Mouse (Mus musculus): ENCODE data around the gene Nxph4. TPM values are rescaled to one million over a fixed set of nuclear protein-coding genes. Genes with fewer than 3 reads are reported as not detected.

Gene Nxph4
- polyA plus RNA-seq, 1 experiment from 2014 or later = 0.13 TPM

- peak; percentile 59 for ATAC-seq (ENCODE audit: low read depth)
- under 1% methylated on average over 21 of the region's 21 CpGs for WGBS (ENCODE audit: insufficient replicate concordance)
- Histone ChIP-seq H3K9me3 (replicated peaks) (no peaks in the 10 kb centered on the region), H3K36me3 (peaks cover 38% of the 10 kb centered on the region), H3K9ac (peak within 1 kb of the TSS; percentile 84), H3K4me1 (replicated peaks) (peaks cover 48% of the 10 kb centered on the region), H3K4me2 (peak within 1 kb of the TSS; percentile 87), H3K27me3 (peaks cover 54% of the 10 kb centered on the region), H3K4me3 (replicated peaks) (peak within 1 kb of the TSS; percentile 72), H3K27ac (peak within 1 kb of the TSS; percentile 86)
- peak; percentile 82 for DNase-seq
These were observed 12.2 kb downstream of the Nxph4 start, which contains the start of gene Shmt2 for GRCm38 (mm10) chr10:127522088-127522581. Gene Shmt2, minus strand, starts transcription at chr10:127522444.

GRCm38 (mm10) chr10:127521611-127522080 lies 12.7 kb downstream of the Nxph4 start:
- H3K36me3 ChIP-seq = peaks cover 42% of the 10 kb centered on the region
- peak overlapping the region; percentile 86 for H3K27ac ChIP-seq
- H3K9ac ChIP-seq = peak overlapping the region; percentile 84
- peak overlapping the region; percentile 72 for H3K4me3 ChIP-seq (replicated peaks)
- 1% methylated on average over 12 of the region's 12 CpGs for WGBS (ENCODE audit: insufficient replicate concordance)
- H3K4me2 ChIP-seq = peak overlapping the region; percentile 87
- peaks cover 51% of the 10 kb centered on the region for H3K4me1 ChIP-seq (replicated peaks)
- peak; percentile 72 for ATAC-seq (ENCODE audit: low read depth)
- H3K9me3 ChIP-seq (replicated peaks) = no peaks in the 10 kb centered on the region
- H3K27me3 ChIP-seq = peaks cover 53% of the 10 kb centered on the region
- peak; percentile 50 for DNase-seq

GRCm38 (mm10) chr10:127520714-127521357 lies 13.5 kb downstream of the Nxph4 start:
- Histone ChIP-seq H3K4me3 (replicated peaks) (peak overlapping the region; percentile 72), H3K4me2 (peak overlapping the region; percentile 87), H3K27ac (peak overlapping the region; percentile 86), H3K27me3 (peaks cover 52% of the 10 kb centered on the region), H3K4me1 (replicated peaks) (peaks cover 53% of the 10 kb centered on the region), H3K36me3 (peaks cover 42% of the 10 kb centered on the region), H3K9me3 (replicated peaks) (no peaks in the 10 kb centered on the region), H3K9ac (peak overlapping the region; percentile 84)
- DNase-seq (no peak), ATAC-seq (ENCODE audit: low read depth) (peak; percentile 5; the same call in 1 of the 2 replicates)
- 68% methylated on average over 20 of the region's 20 CpGs for WGBS (ENCODE audit: insufficient replicate concordance)

GRCm38 (mm10) chr10:127519903-127520713 lies 14.3 kb downstream of the Nxph4 start:
- peak overlapping the region; percentile 84 for H3K9ac ChIP-seq
- peaks cover 52% of the 10 kb centered on the region for H3K27me3 ChIP-seq
- ATAC-seq (ENCODE audit: low read depth) = no peak
- H3K4me2 ChIP-seq = peak overlapping the region; percentile 87
- peak overlapping the region; percentile 72 for H3K4me3 ChIP-seq (replicated peaks)
- H3K36me3 ChIP-seq = peaks cover 42% of the 10 kb centered on the region
- 88% methylated on average over 37 of the region's 37 CpGs for WGBS (ENCODE audit: insufficient replicate concordance)
- peaks cover 60% of the 10 kb centered on the region for H3K4me1 ChIP-seq (replicated peaks)
- no peak for DNase-seq
- no peaks in the 10 kb centered on the region for H3K9me3 ChIP-seq (replicated peaks)
- peak overlapping the region; percentile 86; the same call in 1 of the 2 replicates for H3K27ac ChIP-seq

GRCm38 (mm10) chr10:127519041-127519701 lies 15.2 kb downstream of the Nxph4 start:
- peaks cover 52% of the 10 kb centered on the region for H3K27me3 ChIP-seq

GRCm38 (mm10) chr10:127517941-127518340 lies 16.4 kb downstream of the Nxph4 start:
- Histone ChIP-seq H3K4me3 (replicated peaks) (no peak overlapping the region), H3K27me3 (peaks cover 53% of the 10 kb centered on the region), H3K27ac (no peak overlapping the region), H3K9me3 (replicated peaks) (no peaks in the 10 kb centered on the region), H3K4me1 (replicated peaks) (peaks cover 81% of the 10 kb centered on the region), H3K36me3 (peaks cover 42% of the 10 kb centered on the region), H3K9ac (no peak overlapping the region), H3K4me2 (no peak overlapping the region)
- ATAC-seq (ENCODE audit: low read depth) (no peak), DNase-seq (no peak)
- WGBS (ENCODE audit: insufficient replicate concordance) = 85% methylated on average over 22 of the region's 22 CpGs

More at GRCm38 (mm10) chr10:127519041-127519701, 15.2 kb downstream of the Nxph4 start:
- H3K36me3 ChIP-seq = peaks cover 42% of the 10 kb centered on the region
- no peak overlapping the region for H3K4me2 ChIP-seq
- DNase-seq (no peak), ATAC-seq (ENCODE audit: low read depth) (no peak)
- no peak overlapping the region for H3K9ac ChIP-seq
- 88% methylated on average over 26 of the region's 26 CpGs for WGBS (ENCODE audit: insufficient replicate concordance)
- H3K27ac ChIP-seq = no peak overlapping the region
- no peaks in the 10 kb centered on the region for H3K9me3 ChIP-seq (replicated peaks)
- peaks cover 69% of the 10 kb centered on the region for H3K4me1 ChIP-seq (replicated peaks)
- H3K4me3 ChIP-seq (replicated peaks) = no peak overlapping the region

- Histone ChIP-seq H3K9me3 (replicated peaks) (no peaks in the 10 kb centered on the region), H3K36me3 (peaks cover 42% of the 10 kb centered on the region), H3K27ac (0 out of 2 replicates have a peak overlapping the region, but pooled peaks have one; percentile 23), H3K4me1 (replicated peaks) (peaks cover 84% of the 10 kb centered on the region), H3K9ac (peak overlapping the region; percentile 49; the same call in 1 of the 2 replicates), H3K27me3 (peaks cover 63% of the 10 kb centered on the region), H3K4me2 (peak overlapping the region; percentile 49), H3K4me3 (replicated peaks) (peak overlapping the region; percentile 0; the same call in 1 of the 2 replicates)
- 31% methylated on average over 30 of the region's 30 CpGs for WGBS (ENCODE audit: insufficient replicate concordance)
- ATAC-seq (ENCODE audit: low read depth) (peak; percentile 47), DNase-seq (peak; percentile 57)
These were observed 17.6 kb downstream of the Nxph4 start for GRCm38 (mm10) chr10:127516576-127517260.

- Histone ChIP-seq H3K27me3 (peaks cover 70% of the 10 kb centered on the region), H3K9me3 (replicated peaks) (no peaks in the 10 kb centered on the region), H3K36me3 (peaks cover 42% of the 10 kb centered on the region), H3K4me1 (replicated peaks) (peaks cover 79% of the 10 kb centered on the region), H3K9ac (peak overlapping the region; percentile 49; the same call in 1 of the 2 replicates), H3K27ac (no peak overlapping the region), H3K4me2 (peak overlapping the region; percentile 49), H3K4me3 (replicated peaks) (peak overlapping the region; percentile 0; the same call in 1 of the 2 replicates)
- DNase-seq = no peak
- WGBS (ENCODE audit: insufficient replicate concordance) = 22% methylated on average over 8 of the region's 8 CpGs
- no peak for ATAC-seq (ENCODE audit: low read depth)
These were observed 18.3 kb downstream of the Nxph4 start for GRCm38 (mm10) chr10:127515983-127516459.

GRCm38 (mm10) chr10:127515271-127515982 lies 18.9 kb downstream of the Nxph4 start:
- WGBS (ENCODE audit: insufficient replicate concordance) = 33% methylated on average over 9 of the region's 9 CpGs
- no peak for DNase-seq
- ATAC-seq (ENCODE audit: low read depth) = no peak
- Histone ChIP-seq H3K4me2 (peak overlapping the region; percentile 3; the same call in 1 of the 2 replicates), H3K9ac (no peak overlapping the region), H3K4me1 (replicated peaks) (peaks cover 73% of the 10 kb centered on the region), H3K4me3 (replicated peaks) (no peak overlapping the region), H3K27me3 (peaks cover 76% of the 10 kb centered on the region), H3K9me3 (replicated peaks) (no peaks in the 10 kb centered on the region), H3K27ac (no peak overlapping the region), H3K36me3 (peaks cover 36% of the 10 kb centered on the region)

GRCm38 (mm10) chr10:127514764-127515163 lies 19.6 kb downstream of the Nxph4 start, which contains the start of gene Ndufa4l2:
Gene Ndufa4l2, plus strand, starts transcription at chr10:127514967.
- WGBS (ENCODE audit: insufficient replicate concordance) = 7% methylated on average over 6 of the region's 6 CpGs
- peaks cover 67% of the 10 kb centered on the region for H3K4me1 ChIP-seq (replicated peaks)
- H3K4me3 ChIP-seq (replicated peaks) = peak within 1 kb of the TSS; percentile 46
- peak within 1 kb of the TSS; percentile 60 for H3K9ac ChIP-seq
- H3K27me3 ChIP-seq = peaks cover 82% of the 10 kb centered on the region
- ATAC-seq (ENCODE audit: low read depth) = no peak
- DNase-seq = no peak
- H3K4me2 ChIP-seq = peak within 1 kb of the TSS; percentile 73
- no peaks in the 10 kb centered on the region for H3K9me3 ChIP-seq (replicated peaks)
- no peak within 1 kb of the TSS for H3K27ac ChIP-seq
- H3K36me3 ChIP-seq = peaks cover 30% of the 10 kb centered on the region
